Mouse (Mus musculus) heart, adult 2 months (tissue): ENCODE results near the gene Tlx1. TPM values are rescaled to one million over a fixed set of nuclear protein-coding genes. Genes with fewer than 3 reads are reported as not detected.
A peak's percentile ranks its signal among the peaks of the same experiment; 100 is the strongest.

Experiments
- DNase-seq, 2 experiments: peaks; one replicate each; pipeline ENCODE4 v3.0.0; 2021
- H3K27ac ChIP-seq: fragments of 200-600 bp; 2 replicates; pipeline ENCODE4 v1.8.1; 2022
- H3K27me3 ChIP-seq: fragments of 200-500 bp; 2 replicates; pipeline ENCODE4 v1.6.1; 2012; ENCODE audit warnings: mild to moderate bottlenecking, low read length, inconsistent platforms, mixed read lengths; ENCODE audit not compliant: control insufficient read depth, insufficient read depth
- H3K36me3 ChIP-seq: fragments of 200-500 bp; 2 replicates; pipeline ENCODE4 v1.6.1; 2012; ENCODE audit warnings: low read length, inconsistent platforms; ENCODE audit not compliant: control insufficient read depth, insufficient read depth
- H3K4me1 ChIP-seq: fragments of 200-500 bp; 2 replicates; pipeline ENCODE4 v1.6.1; 2011; ENCODE audit warnings: low read length; ENCODE audit not compliant: control insufficient read depth, insufficient read depth
- H3K4me3 ChIP-seq: fragments of 200-600 bp; 2 replicates; pipeline ENCODE4 v1.8.1; 2022
- H3K79me2 ChIP-seq: fragments of 200-500 bp; replicated peaks from 2 replicates; pipeline ENCODE4 v1.6.1; 2012; ENCODE audit warnings: mild to moderate bottlenecking, inconsistent platforms, low read length, moderate library complexity, mixed read lengths; ENCODE audit not compliant: control insufficient read depth, insufficient read depth
- H3K9ac ChIP-seq: fragments of 200-500 bp; 2 replicates; pipeline ENCODE4 v1.6.1; 2012; ENCODE audit warnings: low read depth, mild to moderate bottlenecking, control low read depth, inconsistent platforms, low read length, mixed read lengths
- CTCF ChIP-seq: fragments of 200-600 bp; IDR thresholded peaks from 2 replicates; pipeline ENCODE4 v1.8.1; 2022; ENCODE audit warnings: antibody characterized with exemption, mild to moderate bottlenecking, moderate library complexity
- EP300 ChIP-seq: fragments of 200-500 bp; IDR thresholded peaks from 2 replicates; pipeline ENCODE4 v1.6.1; 2011; ENCODE audit warnings: low read depth, low read length, control low read depth; ENCODE audit not compliant: insufficient read depth
- POLR2A ChIP-seq: fragments of 200-500 bp; IDR thresholded peaks from 2 replicates; pipeline ENCODE4 v1.6.1; 2011; ENCODE audit warnings: mild to moderate bottlenecking, low read depth, low read length, control low read depth; ENCODE audit not compliant: insufficient read depth
- WGBS: fragments of 180-500 bp; shearing (Covaris S2); methylation state at CpG from one replicate; pipeline ENCODE4 v1.1.7; 2018; 5-methylcytosine and 5-hydroxymethylcytosine counted together
- intact Hi-C: fragments of 180-260 bp; cut with DNase I; formaldehyde crosslinking; loops from one replicate; pipeline ENCODE4 v1.15.1; 2025
- long read RNA-seq: library from polyadenylated mRNA; stranded (forward); transcript quantifications from one replicate; pipeline ENCODE4 v2.0.0, GENCODE M21; 2021
- polyA plus RNA-seq: library from polyadenylated mRNA; depleted of rRNA; stranded (reverse); fragments of >200 nt; gene quantifications from 2 replicates; pipeline ENCODE4 v1.2.3, GENCODE M21; 2012; rRNA removed
- total RNA-seq, 2 experiments: library from RNA; stranded (reverse); gene quantifications; 2 replicates each; pipeline ENCODE4 v1.2.3; 2021

The Tlx1 gene
- total RNA-seq (under 1 TPM; 0.10 to 0.11 TPM), polyA plus RNA-seq (0.09 and 0.20 TPM in 2 replicates)
- long read RNA-seq: 0 reads

DNA sequence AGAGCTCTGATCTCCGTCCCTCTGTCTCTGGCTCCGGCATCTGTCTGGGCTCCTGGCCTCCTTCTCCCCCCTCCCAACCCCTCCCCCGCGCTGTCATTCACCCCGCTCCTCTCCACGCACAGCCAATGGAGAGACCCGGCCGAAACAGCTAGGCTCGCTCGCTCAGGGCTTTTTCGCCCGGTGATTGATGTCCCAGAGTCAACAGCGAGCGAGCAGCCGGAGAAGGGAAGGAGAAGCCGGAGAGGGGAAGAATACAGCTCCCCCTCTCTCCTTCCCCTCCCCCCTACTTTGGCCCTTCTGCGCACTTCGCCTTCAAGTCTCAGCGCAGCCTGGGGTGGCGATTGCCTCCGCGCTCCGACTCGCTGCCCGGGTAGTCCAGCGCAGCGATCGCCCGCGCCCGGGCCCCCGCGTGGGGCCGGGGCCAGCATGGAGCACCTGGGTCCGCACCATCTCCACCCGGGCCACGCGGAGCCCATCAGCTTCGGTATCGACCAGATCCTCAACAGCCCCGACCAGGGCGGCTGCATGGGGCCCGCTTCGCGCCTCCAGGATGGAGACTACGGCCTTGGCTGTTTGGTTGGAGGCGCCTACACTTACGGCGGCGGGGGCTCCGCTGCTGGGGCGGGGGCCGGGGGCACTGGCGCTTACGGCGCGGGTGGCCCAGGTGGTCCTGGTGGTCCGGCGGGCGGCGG lies at the start of gene Tlx1:
Gene Tlx1, plus strand, starts transcription at position 191 of the 692 bp plus-strand sequence.
- no peak within 1 kb of the TSS for H3K27ac ChIP-seq
- peak in 1 of 2 experiments; percentile 28 for DNase-seq
- TF ChIP-seq POLR2A (no peak), CTCF (no peak), EP300 (no peak)
- peak within 1 kb of the TSS; percentile 41 for H3K4me3 ChIP-seq
- H3K79me2 ChIP-seq: no peaks in the 10 kb centered on the region
- no peaks in the 10 kb centered on the region for H3K4me1 ChIP-seq
- intact Hi-C loops: no loop called here
- 1% methylated on average over 58 of the region's 61 CpGs for WGBS
- no peak within 1 kb of the TSS; the same call in 1 of the 2 replicates for H3K9ac ChIP-seq
- H3K36me3 ChIP-seq: no peaks in the 10 kb centered on the region
- peaks cover 31% of the 10 kb centered on the region for H3K27me3 ChIP-seq

DNA sequence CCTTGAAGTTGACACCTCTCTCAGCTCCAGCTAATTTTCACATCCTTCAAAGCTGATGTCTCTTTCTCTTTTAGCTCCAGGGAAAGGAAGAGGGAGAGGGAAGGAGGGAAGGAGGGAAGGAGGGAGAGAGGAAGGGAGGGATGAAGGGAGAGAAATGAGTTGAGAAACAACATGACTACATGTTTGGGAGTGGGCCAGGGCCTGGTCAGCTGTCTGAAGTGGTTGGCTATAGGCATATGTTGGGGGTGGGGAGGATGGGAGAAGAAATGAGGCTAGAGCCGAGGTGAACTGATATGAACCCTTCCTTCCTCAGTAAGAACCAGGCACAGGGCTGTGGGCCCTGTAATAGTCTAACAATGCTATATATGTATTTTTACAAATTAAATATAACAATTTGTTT lies 44.9 kb upstream of the Tlx1 start:
- H3K27me3 ChIP-seq: peaks cover 4% of the 10 kb centered on the region; the same call in 1 of the 2 replicates
- no peaks in the 10 kb centered on the region for H3K4me1 ChIP-seq
- no peaks in the 10 kb centered on the region for H3K36me3 ChIP-seq
- TF ChIP-seq POLR2A (no peak), CTCF (no peak), EP300 (no peak)
- no peaks in the 10 kb centered on the region for H3K79me2 ChIP-seq
- no peak for DNase-seq
- H3K27ac ChIP-seq: no peak overlapping the region
- intact Hi-C loops: no loop called here
- no peak overlapping the region for H3K9ac ChIP-seq
- WGBS: 15% methylated on average over 1 of the region's 1 CpGs
- no peak overlapping the region for H3K4me3 ChIP-seq

- Histone ChIP-seq H3K27ac (no peak overlapping the region), H3K36me3 (no peaks in the 10 kb centered on the region), H3K4me1 (no peaks in the 10 kb centered on the region), H3K27me3 (peaks cover 4% of the 10 kb centered on the region; the same call in 1 of the 2 replicates), H3K9ac (no peak overlapping the region), H3K4me3 (no peak overlapping the region), H3K79me2 (no peaks in the 10 kb centered on the region)
- intact Hi-C loops: no loop called here
- DNase-seq: no peak
- TF ChIP-seq CTCF: no peak
- no peak for TF ChIP-seq POLR2A
- no peak for TF ChIP-seq EP300
- 25% methylated on average over 6 of the region's 6 CpGs for WGBS
Measured at GRCm38 (mm10) chr19:45106689-45107088, 43.8 kb upstream of the Tlx1 start.

DNA sequence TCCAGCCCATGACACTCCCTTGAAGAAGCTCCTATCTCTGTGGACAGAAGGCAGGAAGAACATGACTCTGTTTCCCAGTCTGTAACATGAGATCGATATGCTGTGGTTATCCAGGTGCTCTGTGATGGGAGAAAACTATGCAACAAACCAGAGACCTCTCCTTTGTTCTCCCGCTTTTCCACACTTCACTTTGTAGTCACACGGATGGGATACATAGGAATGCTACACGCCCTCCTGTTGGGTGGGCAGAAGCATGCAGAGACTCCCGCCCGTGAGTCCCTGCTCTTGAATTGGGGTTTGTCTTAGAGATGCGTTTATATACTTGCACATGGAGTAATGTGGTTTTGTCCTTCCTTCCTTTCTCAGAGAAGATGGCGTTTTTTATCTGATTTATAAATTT lies 39.8 kb upstream of the Tlx1 start:
- Histone ChIP-seq H3K27ac (no peak overlapping the region), H3K36me3 (no peaks in the 10 kb centered on the region), H3K27me3 (no peaks in the 10 kb centered on the region), H3K79me2 (no peaks in the 10 kb centered on the region), H3K4me3 (no peak overlapping the region), H3K4me1 (no peaks in the 10 kb centered on the region), H3K9ac (no peak overlapping the region)
- no peak for DNase-seq
- 59% methylated on average over 8 of the region's 8 CpGs for WGBS
- intact Hi-C loops: no loop called here
- TF ChIP-seq POLR2A (no peak), EP300 (no peak), CTCF (no peak)

DNA sequence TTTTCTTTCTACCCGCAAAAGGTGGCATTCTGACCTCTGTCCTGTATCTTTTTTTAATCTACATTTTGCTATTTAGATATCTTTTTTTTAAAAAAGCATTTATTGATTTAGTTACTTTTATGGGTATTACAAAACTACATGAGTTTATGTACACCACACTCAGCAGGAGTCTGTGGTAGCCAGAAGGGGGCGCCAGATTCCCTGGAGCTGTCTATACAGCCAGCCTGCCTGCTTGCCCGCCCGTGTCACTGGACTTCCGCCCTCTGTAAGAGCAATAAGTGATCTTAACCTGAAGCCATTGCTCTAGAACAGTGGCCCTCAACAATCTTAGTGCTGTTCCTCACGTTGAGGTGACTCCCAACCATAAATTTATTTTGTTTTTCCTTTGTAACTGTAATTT lies 38.0 kb upstream of the Tlx1 start:
- TF ChIP-seq POLR2A (no peak), CTCF (peak; percentile 29)
- Histone ChIP-seq H3K4me3 (no peak overlapping the region), H3K36me3 (no peaks in the 10 kb centered on the region), H3K4me1 (no peaks in the 10 kb centered on the region), H3K9ac (no peak overlapping the region), H3K79me2 (no peaks in the 10 kb centered on the region), H3K27ac (no peak overlapping the region), H3K27me3 (no peaks in the 10 kb centered on the region)
- 83% methylated on average over 6 of the region's 6 CpGs for WGBS
- intact Hi-C loops: no loop called here
- no peak for DNase-seq

- intact Hi-C loops: no loop called here
- DNase-seq: no peak
- TF ChIP-seq EP300: no peak
- no peak for TF ChIP-seq CTCF
- no peak for TF ChIP-seq POLR2A
- Histone ChIP-seq H3K4me1 (no peaks in the 10 kb centered on the region), H3K9ac (no peak overlapping the region), H3K4me3 (no peak overlapping the region), H3K36me3 (no peaks in the 10 kb centered on the region), H3K27ac (no peak overlapping the region), H3K27me3 (no peaks in the 10 kb centered on the region), H3K79me2 (no peaks in the 10 kb centered on the region)
- WGBS: 15% methylated on average over 18 of the region's 18 CpGs
Measured at GRCm38 (mm10) chr19:45113791-45114460, 36.6 kb upstream of the Tlx1 start.
